Mouse (Mus musculus) left cerebral cortex, postnatal 10 days (tissue): ENCODE measurements at regions not wholly inside any gene's neighbourhood (a gene's known extent, or its start where the extent isn't known, plus 50 kb on each side); places are given as distances from the start of the nearest gene placed in this dataset.

Source experiments
- DNase-seq, 2 experiments: peaks; one replicate each; pipeline ENCODE4 v3.0.0; 2021 to 2022; ENCODE audit warnings: low spot score in 2 of 2, mixed read lengths in 1 of 2; ENCODE audit errors: extremely low spot score in 1 of 2
- intact Hi-C: fragments of 180-260 bp; cut with DNase I; formaldehyde crosslinking; loops from one replicate; pipeline ENCODE4 v1.15.1; 2025

DNA sequence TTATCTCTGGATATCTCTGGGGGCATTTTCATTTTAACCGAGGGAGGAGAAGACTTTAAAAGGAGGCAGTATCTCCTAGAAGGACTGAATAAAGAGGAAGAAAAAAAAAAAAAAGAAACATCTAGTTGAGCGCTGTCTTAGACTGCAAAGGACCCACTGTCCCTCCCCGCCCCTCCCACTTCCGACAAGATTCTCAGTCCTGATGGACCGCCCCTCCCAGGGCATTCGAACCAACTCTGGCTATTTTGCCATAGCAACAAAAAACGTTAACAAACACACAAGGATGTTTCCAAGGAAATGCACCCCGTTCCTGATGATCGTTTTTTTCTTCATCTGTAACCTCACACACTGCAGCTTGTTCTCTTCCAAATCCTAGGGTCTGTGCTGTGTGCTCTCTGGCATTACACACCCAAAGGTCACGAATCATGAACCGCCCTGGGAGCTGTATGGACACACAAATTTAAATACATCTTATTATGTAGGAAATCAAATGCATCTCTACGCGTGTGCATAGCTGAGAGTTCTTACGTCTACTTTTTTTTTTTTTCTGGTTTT, 75.8 kb downstream of the Rnd3 start:
- intact Hi-C loops: no loop called here
- peak in 1 of 2 experiments; percentile 21 for DNase-seq

DNA sequence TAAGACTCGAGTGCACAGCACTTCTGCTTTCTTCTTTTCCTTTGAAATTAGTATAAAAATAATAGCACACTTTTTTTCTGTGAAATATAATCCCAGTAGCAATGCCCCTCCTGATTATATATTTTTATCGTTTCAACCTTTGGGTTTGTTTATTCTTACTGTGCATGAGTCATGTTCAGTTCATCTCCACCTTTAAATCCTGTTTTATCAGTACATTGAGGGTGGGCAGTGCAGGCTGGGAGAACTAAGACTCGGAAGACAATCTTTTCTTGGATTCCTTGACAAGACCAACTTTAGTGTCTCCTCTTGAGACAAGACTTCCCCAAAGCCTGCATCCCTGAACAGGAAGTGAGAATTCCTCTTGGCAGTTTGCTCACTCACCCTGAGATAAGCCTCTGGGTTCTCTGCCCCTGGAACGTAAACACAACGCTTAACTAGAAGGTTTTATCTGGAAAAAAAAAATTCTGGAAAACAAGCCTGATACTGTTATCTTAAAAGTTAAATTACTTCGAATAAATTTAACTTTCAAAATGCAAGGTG, 76.5 kb downstream of the Rnd3 start:
- DNase-seq: no peak
- intact Hi-C loops: no loop called here

GRCm38 (mm10) chr2:51070902-51071301, 78.0 kb downstream of the Rnd3 start:
- intact Hi-C loops: no loop called here

GRCm38 (mm10) chr2:51066423-51066831, 82.5 kb downstream of the Rnd3 start:
- intact Hi-C loops: no loop called here
- peak; percentile 18 to 20 for DNase-seq

More at GRCm38 (mm10) chr2:51070902-51071301, 78.0 kb downstream of the Rnd3 start:
- DNase-seq: no peak

GRCm38 (mm10) chr2:51065821-51066220, 83.1 kb downstream of the Rnd3 start:
- intact Hi-C loops: no loop called here
- DNase-seq: no peak

- intact Hi-C loops: no loop called here
- no peak for DNase-seq
Measured at GRCm38 (mm10) chr2:51064821-51065220, 84.1 kb downstream of the Rnd3 start.

DNA sequence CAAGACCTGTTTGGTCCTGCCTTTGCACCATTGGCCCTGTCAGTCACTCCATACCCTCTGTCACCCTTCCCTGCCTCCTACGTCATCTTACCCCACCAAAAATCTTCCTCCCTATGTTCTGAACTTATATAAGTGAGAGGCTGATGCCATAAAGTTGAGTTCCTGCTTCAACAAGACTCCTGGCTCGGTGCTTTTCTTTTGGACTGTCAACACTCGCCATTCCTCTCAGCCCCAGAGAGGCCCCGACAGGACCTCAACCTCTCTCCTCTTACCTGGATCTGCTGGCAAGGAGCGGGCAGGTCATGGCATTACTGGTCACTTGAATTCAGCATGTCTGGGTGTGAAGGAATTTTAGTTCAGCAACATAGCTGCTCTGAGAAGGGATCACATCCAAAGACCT, 86.9 kb downstream of the Rnd3 start:
- no peak for DNase-seq
- intact Hi-C loops: no loop called here

DNA sequence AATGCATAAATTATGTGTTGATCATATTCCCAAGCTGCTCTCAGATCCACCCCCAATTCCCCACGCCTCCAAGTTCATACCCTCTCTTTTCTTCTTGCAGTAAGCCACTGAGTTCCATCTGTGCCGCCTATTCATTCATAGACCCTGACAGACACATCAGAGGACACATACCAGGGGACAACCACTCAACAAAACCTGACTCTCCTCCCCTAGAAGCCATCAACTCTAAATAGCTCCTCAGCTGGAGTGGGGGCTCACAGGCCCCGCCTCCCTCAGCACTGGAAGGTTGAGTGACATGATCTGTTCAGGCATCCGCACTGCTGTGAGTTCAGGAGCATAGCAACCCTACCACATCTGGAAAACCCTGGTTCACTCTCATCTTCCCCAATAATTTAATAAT, 90.8 kb downstream of the Rnd3 start:
- intact Hi-C loops: no loop called here

DNA sequence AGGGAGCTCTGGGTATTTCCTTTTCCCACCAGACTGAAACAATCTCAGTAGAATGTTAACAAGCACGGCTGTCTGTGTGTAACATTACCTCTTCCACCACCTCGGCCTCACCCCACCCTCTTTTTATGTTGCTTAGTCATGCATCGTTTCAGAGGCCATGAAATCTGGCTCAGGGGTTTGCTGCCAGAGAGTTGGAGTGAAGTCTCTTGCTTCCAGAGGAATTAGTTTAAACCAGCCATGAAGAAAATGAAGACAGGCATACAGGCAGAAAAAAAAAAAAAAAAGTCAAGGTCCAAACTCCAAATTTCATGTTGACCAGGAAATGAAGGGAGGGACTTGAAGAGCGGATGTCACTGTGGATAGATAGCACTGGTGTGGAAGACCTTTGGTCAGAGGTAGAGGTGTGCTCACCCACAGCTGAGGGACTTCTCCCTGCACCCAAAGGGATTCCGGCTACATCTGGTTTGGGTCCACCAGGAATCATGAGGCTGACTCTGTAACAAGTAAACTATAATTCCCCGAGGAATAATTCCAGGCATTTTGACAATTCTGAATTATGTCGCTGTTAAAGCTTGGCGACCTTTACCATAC, 92.7 kb downstream of the Rnd3 start:
- intact Hi-C loops: no loop called here
- DNase-seq: no peak

More for the DNA sequence above, 90.8 kb downstream of the Rnd3 start:
- DNase-seq: no peak

DNA sequence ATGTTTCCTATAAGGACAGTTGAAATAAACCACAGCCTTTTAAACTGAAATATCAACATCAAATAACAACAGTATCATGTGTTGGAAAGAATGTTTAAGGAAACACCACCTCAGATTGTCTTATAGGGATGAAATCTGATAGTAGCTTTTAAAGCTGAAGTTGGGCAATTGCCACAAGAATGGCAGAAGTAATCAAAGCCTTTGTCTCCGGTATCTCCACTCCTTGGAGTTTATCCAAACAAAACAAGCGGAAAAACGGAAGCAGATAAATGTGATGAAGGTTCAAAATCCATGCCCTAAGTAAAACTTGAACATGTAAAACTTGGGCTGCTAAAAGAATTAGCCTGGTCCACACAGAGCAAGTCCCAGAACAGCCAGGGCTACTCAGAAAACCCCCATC, 93.6 kb downstream of the Rnd3 start:
- DNase-seq: no peak
- intact Hi-C loops: no loop called here

GRCm38 (mm10) chr2:51049834-51050170, 99.1 kb downstream of the Rnd3 start:
- intact Hi-C loops: no loop called here
- DNase-seq: no peak

GRCm38 (mm10) chr2:51049101-51049833, 99.6 kb downstream of the Rnd3 start:
- no peak for DNase-seq
- intact Hi-C loops: no loop called here

- no peak for DNase-seq
- intact Hi-C loops: no loop called here
Measured at GRCm38 (mm10) chr2:51047520-51047919, 101.4 kb downstream of the Rnd3 start.

- intact Hi-C loops: no loop called here
Measured at GRCm38 (mm10) chr2:51045626-51046025, 103.3 kb downstream of the Rnd3 start.

DNA sequence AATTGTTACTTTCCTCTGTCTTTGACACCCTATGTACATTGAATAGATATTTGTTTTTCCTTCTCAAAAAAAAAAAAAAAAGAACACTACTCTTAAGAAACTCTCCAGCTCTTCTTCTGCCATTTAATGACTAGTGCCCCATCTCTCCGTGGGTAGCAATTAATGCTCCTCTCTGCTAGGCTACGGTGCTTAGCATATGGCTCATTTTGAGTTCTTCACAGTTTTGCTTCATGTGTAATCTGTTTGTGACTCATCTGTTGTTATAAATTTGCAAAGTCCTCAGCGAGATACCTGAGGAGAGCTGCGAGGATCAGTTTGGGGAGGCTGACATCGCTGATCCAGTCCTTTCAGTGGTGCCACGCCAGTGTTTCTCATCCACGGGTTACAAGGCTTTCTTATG, 107.8 kb downstream of the Rnd3 start:
- intact Hi-C loops: no loop called here
- no peak for DNase-seq

More at GRCm38 (mm10) chr2:51045626-51046025, 103.3 kb downstream of the Rnd3 start:
- DNase-seq: no peak

GRCm38 (mm10) chr2:51038685-51039084, 110.2 kb downstream of the Rnd3 start:
- intact Hi-C loops: no loop called here
- no peak for DNase-seq

DNA sequence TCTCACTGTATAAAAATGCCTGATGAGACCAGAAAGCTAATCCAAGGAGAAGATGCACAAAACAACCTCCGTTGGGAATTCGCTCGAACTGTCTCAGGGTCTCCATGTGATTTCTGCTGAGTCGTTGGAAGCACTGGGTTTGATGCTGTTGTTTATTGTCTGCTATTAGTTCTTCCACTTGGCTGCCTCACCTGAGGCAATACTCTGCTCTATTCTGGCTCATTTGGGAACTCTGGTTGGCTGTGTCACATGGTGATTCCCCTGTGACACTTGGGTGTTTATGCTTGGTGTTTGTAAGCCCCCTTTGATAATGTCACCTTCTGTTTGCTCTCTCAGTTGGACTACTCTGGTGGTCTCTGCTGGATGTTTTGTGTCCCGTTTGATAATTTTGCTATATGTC, 111.9 kb downstream of the Rnd3 start:
- intact Hi-C loops: no loop called here

DNA sequence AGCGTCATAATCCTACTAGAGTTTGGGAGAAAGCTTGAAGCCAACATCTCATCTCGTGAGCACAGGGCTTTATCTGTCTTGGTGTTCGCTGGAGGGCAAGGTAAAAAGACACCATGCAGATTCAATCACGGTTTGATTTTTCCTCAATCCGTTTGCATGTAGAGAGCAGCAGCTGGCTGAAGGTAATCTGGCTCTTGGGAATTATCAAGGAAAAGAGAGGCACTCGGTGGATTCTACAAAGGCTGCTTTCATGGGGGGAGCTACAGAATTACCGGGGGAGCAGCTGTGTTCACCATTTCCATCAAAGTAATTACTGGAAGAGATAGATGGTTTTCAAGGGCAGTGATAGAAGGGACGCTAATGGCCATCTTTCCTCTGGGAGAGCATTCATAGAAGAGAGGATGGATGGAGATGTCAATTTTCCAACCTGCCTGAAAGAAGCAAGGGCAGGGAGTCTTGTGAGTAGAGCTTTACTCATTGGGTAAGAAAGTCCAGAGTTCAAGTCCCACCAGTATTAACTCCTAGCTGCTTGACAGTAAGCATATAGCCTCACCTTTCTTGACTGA, 112.6 kb downstream of the Rnd3 start:
- intact Hi-C loops: no loop called here
- DNase-seq: no peak

More for the DNA sequence above, 111.9 kb downstream of the Rnd3 start:
- DNase-seq: no peak

DNA sequence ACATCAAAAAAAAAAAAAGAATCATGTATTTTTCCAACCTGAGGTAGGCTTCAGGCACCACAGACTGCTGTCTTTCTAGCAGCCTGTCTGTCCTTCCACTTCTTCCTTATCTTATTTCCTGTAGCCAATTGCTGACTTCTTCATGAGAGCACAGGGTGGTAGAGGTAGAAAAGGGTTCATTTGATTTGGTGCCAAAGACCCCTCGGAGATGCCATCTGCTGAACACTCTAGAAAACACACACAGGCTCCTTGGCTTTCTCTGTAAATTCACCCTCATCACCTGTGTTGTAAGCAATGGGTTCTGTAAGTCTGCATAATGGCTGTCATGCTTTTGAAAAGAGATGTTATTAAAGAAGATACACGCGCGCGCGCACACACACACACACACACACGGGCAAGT, 115.0 kb downstream of the Rnd3 start:
- intact Hi-C loops: no loop called here
- no peak for DNase-seq

DNA sequence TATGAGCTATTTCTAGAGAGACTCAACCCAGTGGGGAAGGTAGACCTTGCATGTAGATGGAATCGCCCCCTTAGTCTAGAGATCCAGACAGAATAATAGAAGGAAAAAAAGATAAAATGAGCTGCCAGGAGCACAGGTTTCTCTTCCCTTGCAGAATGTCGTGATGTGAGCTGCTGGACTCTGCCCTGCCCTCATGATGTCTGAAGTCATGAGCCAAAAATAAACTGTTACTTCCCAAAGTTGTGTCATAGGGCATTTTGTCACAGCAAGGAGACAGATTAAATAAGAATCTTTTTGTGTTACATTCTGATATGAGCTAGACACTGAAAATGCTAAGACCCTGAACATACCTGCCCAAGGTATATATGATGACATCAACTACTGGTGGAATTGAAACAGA, 126.4 kb downstream of the Rnd3 start:
- DNase-seq: no peak
- intact Hi-C loops: no loop called here
